Mouse (Mus musculus) liver, embryonic 12.5 days (tissue): ENCODE measurements around the gene Trmu. TPM values are rescaled to one million over a fixed set of nuclear protein-coding genes. Genes with fewer than 3 reads are reported as not detected.
"Not testable (repeated sequence)": the region's sequence is repeated elsewhere in the genome, so short reads cannot be mapped to it uniquely, and the experiment has no call there.

ENCODE experiments used
- ATAC-seq: fragments of 200-750 bp; cut with Nextera tagmentation; 2 replicates; pipeline ENCODE4 v1.8.0; 2017; ENCODE audit warnings: moderate number of reproducible peaks, mild to moderate bottlenecking, moderate library complexity
- H3K27ac ChIP-seq: fragments of 300-500 bp; sonication (generic); 2 replicates; pipeline ENCODE4 v1.5.1; 2016; ENCODE audit warnings: mild to moderate bottlenecking
- H3K27me3 ChIP-seq: fragments of 300-500 bp; sonication (generic); replicated peaks from 2 replicates; pipeline ENCODE4 v1.6.1; 2016; ENCODE audit warnings: mild to moderate bottlenecking, moderate library complexity
- H3K36me3 ChIP-seq: fragments of 300-500 bp; sonication (generic); 2 replicates; pipeline ENCODE4 v1.6.1; 2016; ENCODE audit warnings: mild to moderate bottlenecking, moderate library complexity
- H3K4me1 ChIP-seq: fragments of 300-500 bp; sonication (generic); 2 replicates; pipeline ENCODE4 v1.6.1; 2016
- H3K4me2 ChIP-seq: fragments of 300-500 bp; sonication (generic); 2 replicates; pipeline ENCODE4 v1.6.1; 2016; ENCODE audit warnings: mild to moderate bottlenecking, moderate library complexity
- H3K4me3 ChIP-seq: fragments of 300-500 bp; sonication (generic); 2 replicates; pipeline ENCODE4 v1.5.1; 2016; ENCODE audit warnings: mild to moderate bottlenecking, moderate library complexity
- H3K9ac ChIP-seq: fragments of 300-500 bp; sonication (generic); 2 replicates; pipeline ENCODE4 v1.6.1; 2016; ENCODE audit warnings: mild to moderate bottlenecking, moderate library complexity
- H3K9me3 ChIP-seq: fragments of 300-500 bp; sonication (generic); replicated peaks from 2 replicates; pipeline ENCODE4 v1.6.1; 2016; ENCODE audit warnings: mild to moderate bottlenecking, moderate library complexity
- WGBS: fragments of 180-500 bp; shearing (Covaris S2); methylation state at CpG from one replicate; pipeline ENCODE4 v1.1.7; 2016; ENCODE audit not compliant: insufficient replicate concordance; 5-methylcytosine and 5-hydroxymethylcytosine counted together
- polyA plus RNA-seq: library from polyadenylated mRNA; unstranded; fragments of >200 nt; fragmentation: Nextera tagmentation; extraction: Ambion mirVana; gene quantifications from 2 replicates; pipeline ENCODE4 v1.2.1, GENCODE M21; 2016

Gene Trmu
- polyA plus RNA-seq, 1 experiment from 2014 or later: 22.1 TPM

- peak within 1 kb of the TSS; percentile 82 for H3K9ac ChIP-seq
- under 1% methylated on average over 42 of the region's 42 CpGs for WGBS
- peaks cover 31% of the 10 kb centered on the region for H3K4me1 ChIP-seq
Measured at GRCm38 (mm10) chr15:85859490-85860031, 19.6 kb upstream of the Trmu start, which contains the start of gene Gtse1. Gene Gtse1, plus strand, starts transcription at chr15:85859745.

GRCm38 (mm10) chr15:85865913-85866312, 13.2 kb upstream of the Trmu start:
- ATAC-seq, H3K27me3 ChIP-seq, H3K9ac ChIP-seq, H3K4me2 ChIP-seq, H3K4me3 ChIP-seq, H3K9me3 ChIP-seq, H3K27ac ChIP-seq: not testable (repeated sequence)
- H3K4me1 ChIP-seq: peaks cover 12% of the 10 kb centered on the region
- H3K36me3 ChIP-seq: peaks cover 100% of the 10 kb centered on the region
- 89% methylated on average over 7 of the region's 7 CpGs for WGBS

More at GRCm38 (mm10) chr15:85859490-85860031, 19.6 kb upstream of the Trmu start, which contains the start of gene Gtse1:
- peak within 1 kb of the TSS; percentile 86 for H3K4me2 ChIP-seq
- H3K27me3 ChIP-seq: no peaks in the 10 kb centered on the region
- ATAC-seq: peak; percentile 98
- H3K4me3 ChIP-seq: peak within 1 kb of the TSS; percentile 70
- peaks cover 39% of the 10 kb centered on the region for H3K36me3 ChIP-seq
- no peaks in the 10 kb centered on the region for H3K9me3 ChIP-seq
- peak within 1 kb of the TSS; percentile 80 for H3K27ac ChIP-seq

- WGBS: 39% methylated on average over 6 of the region's 6 CpGs
- Histone ChIP-seq H3K36me3 (peaks cover 100% of the 10 kb centered on the region), H3K9me3 (no peaks in the 10 kb centered on the region), H3K4me3 (no peak overlapping the region), H3K4me1 (0 out of 2 replicates have a peak, but pooled peaks cover under 1% of the 10 kb centered on the region), H3K27me3 (no peaks in the 10 kb centered on the region), H3K9ac (no peak overlapping the region), H3K27ac (no peak overlapping the region), H3K4me2 (no peak overlapping the region)
- peak; percentile 70 for ATAC-seq
Measured at GRCm38 (mm10) chr15:85867696-85868095, 11.4 kb upstream of the Trmu start.

GRCm38 (mm10) chr15:85877336-85877735, 1.8 kb upstream of the Trmu start:
- Histone ChIP-seq H3K36me3 (peaks cover 60% of the 10 kb centered on the region), H3K27ac (no peak overlapping the region), H3K9me3 (no peaks in the 10 kb centered on the region), H3K9ac (no peak overlapping the region), H3K4me2 (no peak overlapping the region), H3K4me3 (no peak overlapping the region), H3K4me1 (peaks cover 21% of the 10 kb centered on the region), H3K27me3 (no peaks in the 10 kb centered on the region)
- ATAC-seq: no peak
- 90% methylated on average over 7 of the region's 7 CpGs for WGBS

- Histone ChIP-seq H3K36me3 (peaks cover 60% of the 10 kb centered on the region), H3K4me2 (peak overlapping the region; percentile 79), H3K4me1 (peaks cover 21% of the 10 kb centered on the region), H3K9ac (peak overlapping the region; percentile 87), H3K4me3 (peak overlapping the region; percentile 82), H3K9me3 (no peaks in the 10 kb centered on the region), H3K27me3 (no peaks in the 10 kb centered on the region), H3K27ac (peak overlapping the region; percentile 83)
- WGBS: 1% methylated on average over 18 of the region's 18 CpGs
- peak; percentile 41 for ATAC-seq
Measured at GRCm38 (mm10) chr15:85879498-85879895, 385 bp downstream of the Trmu start.

GRCm38 (mm10) chr15:85885606-85886005, 6.5 kb downstream of the Trmu start:
- WGBS: 71% methylated on average over 5 of the region's 5 CpGs

GRCm38 (mm10) chr15:85889235-85889634, 10.1 kb downstream of the Trmu start:
- Histone ChIP-seq H3K4me3 (no peak overlapping the region), H3K4me1 (no peaks in the 10 kb centered on the region), H3K27ac (no peak overlapping the region), H3K9me3 (no peaks in the 10 kb centered on the region), H3K9ac (no peak overlapping the region), H3K4me2 (no peak overlapping the region), H3K27me3 (no peaks in the 10 kb centered on the region), H3K36me3 (peaks cover 92% of the 10 kb centered on the region)
- whole genome bisulfite sequencing: 34% methylated on average over 4 of the region's 4 CpGs
- no peak for ATAC-seq

More at GRCm38 (mm10) chr15:85885606-85886005, 6.5 kb downstream of the Trmu start:
- H3K9me3 ChIP-seq: no peaks in the 10 kb centered on the region
- no peak overlapping the region for H3K4me2 ChIP-seq
- H3K9ac ChIP-seq: no peak overlapping the region
- no peaks in the 10 kb centered on the region for H3K27me3 ChIP-seq
- H3K4me1 ChIP-seq: peaks cover 3% of the 10 kb centered on the region
- peaks cover 79% of the 10 kb centered on the region for H3K36me3 ChIP-seq
- no peak overlapping the region for H3K27ac ChIP-seq
- no peak overlapping the region for H3K4me3 ChIP-seq
- ATAC-seq: no peak

- Histone ChIP-seq H3K4me1 (no peaks in the 10 kb centered on the region), H3K4me3 (no peak overlapping the region), H3K4me2 (no peak overlapping the region), H3K36me3 (peaks cover 91% of the 10 kb centered on the region), H3K27me3 (no peaks in the 10 kb centered on the region), H3K9ac (no peak overlapping the region), H3K27ac (no peak overlapping the region), H3K9me3 (no peaks in the 10 kb centered on the region)
- ATAC-seq: no peak
- WGBS: 84% methylated on average over 10 of the region's 10 CpGs
Measured at GRCm38 (mm10) chr15:85891971-85892370, 12.9 kb downstream of the Trmu start.

- no peak overlapping the region for H3K27ac ChIP-seq
- H3K27me3 ChIP-seq: no peaks in the 10 kb centered on the region
- peaks cover 95% of the 10 kb centered on the region for H3K36me3 ChIP-seq
- ATAC-seq: no peak
- H3K4me1 ChIP-seq: no peaks in the 10 kb centered on the region
- no peak overlapping the region for H3K9ac ChIP-seq
- 83% methylated on average over 13 of the region's 13 CpGs for WGBS
- H3K4me2 ChIP-seq: no peak overlapping the region
- H3K4me3 ChIP-seq: no peak overlapping the region
- H3K9me3 ChIP-seq: no peaks in the 10 kb centered on the region
Measured at GRCm38 (mm10) chr15:85892498-85893118, 13.5 kb downstream of the Trmu start.

GRCm38 (mm10) chr15:85893871-85894270, 14.8 kb downstream of the Trmu start:
- Histone ChIP-seq H3K27me3 (no peaks in the 10 kb centered on the region), H3K4me1 (no peaks in the 10 kb centered on the region), H3K9ac (no peak overlapping the region), H3K9me3 (no peaks in the 10 kb centered on the region), H3K36me3 (peaks cover 91% of the 10 kb centered on the region), H3K4me2 (no peak overlapping the region), H3K4me3 (no peak overlapping the region), H3K27ac (no peak overlapping the region)
- 82% methylated on average over 7 of the region's 7 CpGs for WGBS
- ATAC-seq: no peak

GRCm38 (mm10) chr15:85896284-85896683, 17.2 kb downstream of the Trmu start:
- WGBS: 27% methylated on average over 8 of the region's 8 CpGs

GRCm38 (mm10) chr15:85897113-85897512, 18.0 kb downstream of the Trmu start:
- peaks cover 2% of the 10 kb centered on the region; the same call in 1 of the 2 replicates for H3K4me1 ChIP-seq
- ATAC-seq: no peak
- no peak overlapping the region for H3K4me2 ChIP-seq
- peaks cover 61% of the 10 kb centered on the region for H3K36me3 ChIP-seq
- H3K4me3 ChIP-seq: no peak overlapping the region
- 0 out of 2 replicates have a peak, but pooled peaks cover 1% of the 10 kb centered on the region for H3K27me3 ChIP-seq
- 81% methylated on average over 10 of the region's 10 CpGs for WGBS
- no peak overlapping the region for H3K27ac ChIP-seq
- no peaks in the 10 kb centered on the region for H3K9me3 ChIP-seq
- no peak overlapping the region for H3K9ac ChIP-seq

More at GRCm38 (mm10) chr15:85896284-85896683, 17.2 kb downstream of the Trmu start:
- Histone ChIP-seq H3K4me1 (no peaks in the 10 kb centered on the region), H3K9ac (no peak overlapping the region), H3K4me2 (no peak overlapping the region), H3K4me3 (no peak overlapping the region), H3K27me3 (no peaks in the 10 kb centered on the region), H3K27ac (no peak overlapping the region), H3K36me3 (peaks cover 69% of the 10 kb centered on the region), H3K9me3 (no peaks in the 10 kb centered on the region)
- ATAC-seq: no peak
